Mouse (Mus musculus): ENCODE results near the gene Slc22a13.

- TF ChIP-seq POLR2A (IDR thresholded peaks at IDR 0.05; ENCODE audit: control insufficient read depth, extremely low read depth, insufficient read depth, low read length, poor library complexity) = no peak
- TF ChIP-seq CTCF (IDR thresholded peaks at IDR 0.05; ENCODE audit: borderline replicate concordance, control insufficient read depth, extremely low read depth, insufficient read depth, low read length, poor library complexity) = no peak
Observed at GRCm38 (mm10) chr9:119145137-119145536, 63.8 kb downstream of the Slc22a13 start.
